Mouse (Mus musculus) embryo, embryonic 11 days (tissue): Measurements from ENCODE around the gene Spock1.
A peak's percentile ranks its signal among the peaks of the same experiment; 100 is the strongest.

Experiments used
- DNase-seq: peaks from one replicate; pipeline ENCODE4 v3.0.0-alpha.2; 2015

Spock1 gene

GRCm38 (mm10) chr13:57908266-57908582, at the start of gene Spock1:
TSS of gene Spock1 (minus strand) at chr13:57908332.
- peak; percentile 94 for DNase-seq

- no peak for DNase-seq
Observed at GRCm38 (mm10) chr13:57950091-57950490, 42.0 kb upstream of the Spock1 start.

GRCm38 (mm10) chr13:57949513-57949912, 41.4 kb upstream of the Spock1 start:
- no peak for DNase-seq

- DNase-seq = no peak
Observed at GRCm38 (mm10) chr13:57945197-57945596, 37.1 kb upstream of the Spock1 start.

- no peak for DNase-seq
Observed at GRCm38 (mm10) chr13:57944434-57944833, 36.3 kb upstream of the Spock1 start.

GRCm38 (mm10) chr13:57943900-57944299, 35.8 kb upstream of the Spock1 start:
- no peak for DNase-seq

GRCm38 (mm10) chr13:57937463-57938229, 29.5 kb upstream of the Spock1 start:
- no peak for DNase-seq

GRCm38 (mm10) chr13:57931998-57932397, 23.9 kb upstream of the Spock1 start:
- no peak for DNase-seq

- DNase-seq = no peak
Observed at GRCm38 (mm10) chr13:57931376-57931775, 23.2 kb upstream of the Spock1 start.

- DNase-seq = peak; percentile 59
Observed at GRCm38 (mm10) chr13:57930720-57931119, 22.6 kb upstream of the Spock1 start.

GRCm38 (mm10) chr13:57930283-57930682, 22.2 kb upstream of the Spock1 start:
- DNase-seq = peak; percentile 63

- DNase-seq = no peak
Observed at GRCm38 (mm10) chr13:57919947-57920346, 11.8 kb upstream of the Spock1 start.

GRCm38 (mm10) chr13:57911171-57911570, 3.0 kb upstream of the Spock1 start:
- DNase-seq = no peak

GRCm38 (mm10) chr13:57907428-57908265, 485 bp downstream of the Spock1 start:
- DNase-seq = no peak

GRCm38 (mm10) chr13:57894597-57894996, 13.5 kb downstream of the Spock1 start:
- DNase-seq = peak; percentile 66

- DNase-seq = peak; percentile 11
Observed at GRCm38 (mm10) chr13:57889708-57890107, 18.4 kb downstream of the Spock1 start.

GRCm38 (mm10) chr13:57889050-57889449, 19.1 kb downstream of the Spock1 start:
- DNase-seq = peak; percentile 35

- DNase-seq = no peak
Observed at GRCm38 (mm10) chr13:57879817-57880216, 28.3 kb downstream of the Spock1 start.

- DNase-seq = no peak
Observed at GRCm38 (mm10) chr13:57878797-57879196, 29.3 kb downstream of the Spock1 start.

- DNase-seq = no peak
Observed at GRCm38 (mm10) chr13:57877782-57878181, 30.4 kb downstream of the Spock1 start.

GRCm38 (mm10) chr13:57876966-57877365, 31.2 kb downstream of the Spock1 start:
- DNase-seq = no peak

- DNase-seq = no peak
Observed at GRCm38 (mm10) chr13:57870058-57870457, 38.1 kb downstream of the Spock1 start.

- peak; percentile 77 for DNase-seq
Observed at GRCm38 (mm10) chr13:57867586-57867985, 40.5 kb downstream of the Spock1 start.

GRCm38 (mm10) chr13:57865029-57865428, 43.1 kb downstream of the Spock1 start:
- DNase-seq = no peak
